Mouse (Mus musculus) intestine, embryonic 14.5 days (tissue): ENCODE measurements around the gene Atg13. TPM values are rescaled to one million over a fixed set of nuclear protein-coding genes. Genes with fewer than 3 reads are reported as not detected.

ENCODE experiments used
- ATAC-seq: fragments of 200-750 bp; cut with Nextera tagmentation; replicated peaks from 2 replicates; pipeline ENCODE4 v1.8.0; 2017; ENCODE audit warnings: low read depth, moderate number of reproducible peaks, moderate TSS enrichment, moderate library complexity; ENCODE audit not compliant: low FRiP score, low TSS enrichment
- DNase-seq: peaks from one replicate; pipeline ENCODE4 v3.0.0-alpha.2; 2018; ENCODE audit warnings: low spot score
- H3K27ac ChIP-seq: fragments of 300-500 bp; sonication (generic); 2 replicates; pipeline ENCODE4 v1.5.1; 2014; ENCODE audit warnings: low read depth, mild to moderate bottlenecking, control low read depth
- H3K27me3 ChIP-seq: fragments of 300-500 bp; sonication (generic); replicated peaks from 2 replicates; pipeline ENCODE4 v1.6.1; 2014; ENCODE audit warnings: low read length, control low read depth; ENCODE audit not compliant: control insufficient read depth, insufficient read depth
- H3K36me3 ChIP-seq: fragments of 300-500 bp; sonication (generic); 2 replicates; pipeline ENCODE4 v1.6.1; 2014; ENCODE audit warnings: low read length, control low read depth; ENCODE audit not compliant: control insufficient read depth, insufficient read depth
- H3K4me1 ChIP-seq: fragments of 300-500 bp; sonication (generic); replicated peaks from 2 replicates; pipeline ENCODE4 v1.6.1; 2014; ENCODE audit warnings: low read length, control low read depth, mixed read lengths; ENCODE audit not compliant: control insufficient read depth, insufficient read depth
- H3K4me2 ChIP-seq: fragments of 300-500 bp; sonication (generic); 2 replicates; pipeline ENCODE4 v1.6.1; 2014; ENCODE audit warnings: low read length
- H3K4me3 ChIP-seq: fragments of 300-500 bp; sonication (generic); 2 replicates; pipeline ENCODE4 v1.5.1; 2014; ENCODE audit warnings: low read depth, low read length, control low read depth, mixed read lengths
- H3K9ac ChIP-seq: fragments of 300-500 bp; sonication (generic); 2 replicates; pipeline ENCODE4 v1.6.1; 2014; ENCODE audit warnings: mild to moderate bottlenecking, low read length
- H3K9me3 ChIP-seq: fragments of 300-500 bp; sonication (generic); 2 replicates; pipeline ENCODE4 v1.6.1; 2016; ENCODE audit warnings: low read length, control low read depth; ENCODE audit not compliant: control insufficient read depth
- WGBS: fragments of 180-500 bp; shearing (Covaris S2); extraction: QIAGEN DNeasy Blood & Tissue Kit; methylation state at CpG from one replicate; pipeline ENCODE4 v1.1.7; 2014; 5-methylcytosine and 5-hydroxymethylcytosine counted together
- polyA plus RNA-seq: library from polyadenylated mRNA; unstranded; fragments of >200 nt; fragmentation: Nextera tagmentation; extraction: Ambion mirVana; gene quantifications from 2 replicates; pipeline ENCODE4 v1.2.1, GENCODE M21; 2014

The Atg13 gene
- polyA plus RNA-seq, 1 experiment from 2014 or later, result 24.9 TPM

DNA sequence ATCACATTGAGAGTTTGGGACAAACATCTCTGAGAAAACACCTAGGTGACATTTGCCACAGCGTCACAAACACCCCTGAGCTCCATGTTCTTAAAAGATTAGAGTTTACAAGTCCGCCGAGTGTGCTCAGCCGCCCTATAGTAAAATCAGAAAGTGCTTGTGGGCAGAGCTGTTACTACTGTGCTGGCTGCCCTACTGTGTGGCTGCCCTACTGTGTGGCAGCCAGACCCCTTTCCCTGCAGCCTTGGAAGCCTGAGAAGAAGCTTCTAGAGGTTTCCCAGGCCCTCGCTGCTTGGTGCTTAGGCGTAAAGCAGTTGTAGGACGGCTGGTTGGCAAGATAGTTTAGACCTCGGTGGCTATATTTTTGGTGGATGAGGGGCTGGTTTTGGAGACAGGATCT, 50.7 kb downstream of the Atg13 start:
- Histone ChIP-seq H3K27me3 (no peaks in the 10 kb centered on the region), H3K4me3 (no peak overlapping the region), H3K4me2 (no peak overlapping the region), H3K36me3 (peaks cover 94% of the 10 kb centered on the region), H3K4me1 (no peaks in the 10 kb centered on the region), H3K9ac (no peak overlapping the region), H3K27ac (no peak overlapping the region), H3K9me3 (no peaks in the 10 kb centered on the region)
- ATAC-seq (no peak), DNase-seq (no peak)
- WGBS, result 95% methylated on average over 8 of the region's 8 CpGs

DNA sequence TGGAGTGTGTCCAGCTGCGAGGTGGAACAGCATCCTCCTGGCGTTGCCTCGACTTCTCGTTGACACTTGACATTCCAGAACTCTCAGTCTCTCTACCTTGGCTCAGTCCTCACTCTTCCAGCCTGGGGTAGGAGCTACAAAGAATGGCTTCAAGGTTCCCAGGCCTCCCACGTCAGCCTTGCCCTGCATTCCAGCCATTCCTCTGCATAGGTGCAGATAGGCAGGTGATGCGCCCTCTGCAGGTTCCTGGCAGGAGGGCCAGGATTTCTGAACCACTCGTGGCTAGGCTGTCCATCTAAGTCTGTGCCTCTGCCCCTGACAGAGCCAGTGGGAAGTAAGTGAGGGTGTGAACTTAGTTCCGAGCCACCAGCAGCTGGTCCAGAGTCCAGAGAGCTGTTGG, 53.6 kb downstream of the Atg13 start:
- no peak overlapping the region for H3K4me2 ChIP-seq
- H3K4me3 ChIP-seq, result no peak overlapping the region
- H3K27ac ChIP-seq, result no peak overlapping the region
- no peaks in the 10 kb centered on the region for H3K9me3 ChIP-seq
- WGBS, result 57% methylated on average over 8 of the region's 8 CpGs
- H3K27me3 ChIP-seq, result no peaks in the 10 kb centered on the region
- peaks cover 82% of the 10 kb centered on the region for H3K36me3 ChIP-seq
- no peak for DNase-seq
- H3K4me1 ChIP-seq, result peaks cover 5% of the 10 kb centered on the region; the same call in 1 of the 2 replicates
- ATAC-seq, result peak; percentile 25
- no peak overlapping the region for H3K9ac ChIP-seq

DNA sequence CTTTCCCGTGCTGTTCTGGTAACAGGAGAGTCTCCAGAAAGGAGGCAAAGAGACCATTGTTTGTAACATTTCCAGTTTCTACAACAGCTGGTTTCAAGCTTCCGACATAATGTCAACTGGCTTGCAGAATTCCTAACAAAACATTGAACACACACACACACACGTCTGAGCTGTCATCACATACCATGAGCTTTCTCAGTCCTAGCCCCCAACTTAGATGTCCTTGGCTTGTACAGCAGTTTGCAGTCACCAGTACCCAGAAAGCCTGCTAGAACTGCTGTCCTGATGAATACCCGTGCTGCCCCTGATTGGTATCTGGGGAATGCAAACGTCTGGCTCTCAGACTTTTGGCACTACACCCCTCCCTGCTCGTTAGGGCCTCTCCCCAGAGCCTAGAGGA, 54.5 kb downstream of the Atg13 start:
- Histone ChIP-seq H3K4me2 (no peak overlapping the region), H3K4me1 (peaks cover 9% of the 10 kb centered on the region; the same call in 1 of the 2 replicates), H3K36me3 (peaks cover 73% of the 10 kb centered on the region), H3K9me3 (no peaks in the 10 kb centered on the region), H3K27me3 (no peaks in the 10 kb centered on the region), H3K9ac (no peak overlapping the region), H3K4me3 (no peak overlapping the region), H3K27ac (0 out of 2 replicates have a peak overlapping the region, but pooled peaks have one; percentile 43)
- WGBS, result 58% methylated on average over 6 of the region's 6 CpGs
- DNase-seq (no peak), ATAC-seq (no peak)

DNA sequence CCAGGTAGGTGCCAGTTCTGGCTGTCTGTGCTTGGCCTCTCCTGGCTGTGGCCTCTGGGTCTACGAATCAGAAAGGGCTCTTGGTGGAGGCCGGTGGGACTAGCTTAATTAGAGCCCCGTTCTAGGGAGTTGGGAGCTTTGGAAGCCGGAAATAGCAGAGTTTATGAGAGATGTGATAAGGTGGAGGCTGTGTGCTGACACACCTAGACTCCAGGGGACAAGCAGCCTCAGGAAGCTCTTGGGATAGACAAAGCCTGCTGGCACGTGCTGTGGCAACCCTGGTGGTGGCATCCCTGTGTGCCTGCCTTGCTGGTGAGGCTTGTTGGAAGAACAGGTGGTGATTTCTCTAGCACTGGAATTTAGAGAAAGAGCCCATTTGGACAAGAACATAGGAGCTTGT, 55.0 kb downstream of the Atg13 start:
- peak overlapping the region; percentile 43; the same call in 1 of the 2 replicates for H3K27ac ChIP-seq
- H3K4me2 ChIP-seq, result no peak overlapping the region
- peaks cover 73% of the 10 kb centered on the region for H3K36me3 ChIP-seq
- H3K4me1 ChIP-seq, result peaks cover 13% of the 10 kb centered on the region; the same call in 1 of the 2 replicates
- no peak for DNase-seq
- H3K9me3 ChIP-seq, result no peaks in the 10 kb centered on the region
- no peak overlapping the region for H3K4me3 ChIP-seq
- no peaks in the 10 kb centered on the region for H3K27me3 ChIP-seq
- ATAC-seq, result peak; percentile 50; the same call in 1 of the 2 replicates
- H3K9ac ChIP-seq, result no peak overlapping the region
- WGBS, result 83% methylated on average over 5 of the region's 5 CpGs

DNA sequence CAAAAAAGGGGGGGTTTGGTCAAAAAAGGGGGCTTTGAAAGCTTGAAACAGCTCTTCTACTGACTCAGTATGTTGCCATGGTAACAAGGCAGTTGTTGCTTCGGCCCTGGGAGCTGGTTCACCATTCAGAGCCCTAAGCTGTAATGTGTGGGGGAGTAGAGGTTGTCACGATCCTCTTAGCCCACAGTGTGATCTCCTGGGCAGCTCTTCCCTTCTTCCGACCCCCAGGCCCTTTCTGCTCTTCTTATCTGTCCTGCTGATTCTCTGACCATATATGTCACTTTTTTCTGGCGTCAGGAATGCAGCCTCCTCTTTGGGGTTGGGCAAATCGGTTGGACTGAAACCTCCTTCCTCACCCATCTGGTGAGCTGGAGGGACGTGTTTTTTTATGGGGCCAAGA, 57.5 kb downstream of the Atg13 start:
- Histone ChIP-seq H3K9ac (no peak overlapping the region), H3K9me3 (no peaks in the 10 kb centered on the region), H3K27ac (no peak overlapping the region), H3K4me1 (peaks cover 16% of the 10 kb centered on the region; the same call in 1 of the 2 replicates), H3K27me3 (no peaks in the 10 kb centered on the region), H3K4me3 (no peak overlapping the region), H3K36me3 (peaks cover 51% of the 10 kb centered on the region), H3K4me2 (no peak overlapping the region)
- 57% methylated on average over 6 of the region's 6 CpGs for WGBS
- no peak for ATAC-seq
- DNase-seq, result no peak

DNA sequence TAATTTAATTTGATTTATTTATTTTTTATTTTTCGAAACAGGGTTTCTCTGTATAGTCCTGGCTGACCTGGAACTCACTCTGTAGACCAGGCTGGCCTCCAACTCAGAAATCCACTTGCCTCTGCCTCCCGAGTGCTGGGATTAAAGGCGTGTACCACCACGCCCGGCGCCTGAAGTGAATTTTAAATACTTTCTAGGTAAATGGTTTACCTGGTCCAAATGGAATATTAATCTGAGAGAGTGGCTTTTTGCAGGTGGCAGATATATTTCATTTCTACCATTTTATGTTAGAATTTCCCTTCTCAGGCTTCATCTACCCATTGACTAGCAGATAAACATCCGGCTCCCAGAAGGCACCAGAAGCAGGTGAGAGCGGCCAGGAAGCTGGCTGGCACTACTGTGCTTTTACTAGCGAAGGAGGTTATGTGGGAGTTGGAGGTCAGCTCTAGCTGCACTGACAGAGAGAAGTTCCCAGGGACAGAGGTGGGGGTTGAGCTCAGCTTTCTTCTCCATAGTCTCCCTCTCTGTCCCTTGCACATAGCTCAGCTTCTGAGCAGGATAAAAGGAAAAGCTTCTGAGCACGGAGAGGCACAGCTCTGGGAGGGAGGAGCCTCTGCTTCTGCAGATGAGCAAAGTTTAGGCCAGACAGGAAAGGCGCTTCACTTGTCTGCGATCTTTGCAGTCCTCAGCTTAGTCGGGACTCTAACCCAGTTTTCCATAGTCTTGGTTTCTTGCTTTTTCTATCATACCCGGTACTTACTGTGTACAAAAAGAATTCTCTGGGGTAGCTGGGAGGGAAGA, 58.7 kb downstream of the Atg13 start:
- Histone ChIP-seq H3K4me2 (peak overlapping the region; percentile 73; the same call in 1 of the 2 replicates), H3K27me3 (no peaks in the 10 kb centered on the region)
- no peak for DNase-seq

DNA sequence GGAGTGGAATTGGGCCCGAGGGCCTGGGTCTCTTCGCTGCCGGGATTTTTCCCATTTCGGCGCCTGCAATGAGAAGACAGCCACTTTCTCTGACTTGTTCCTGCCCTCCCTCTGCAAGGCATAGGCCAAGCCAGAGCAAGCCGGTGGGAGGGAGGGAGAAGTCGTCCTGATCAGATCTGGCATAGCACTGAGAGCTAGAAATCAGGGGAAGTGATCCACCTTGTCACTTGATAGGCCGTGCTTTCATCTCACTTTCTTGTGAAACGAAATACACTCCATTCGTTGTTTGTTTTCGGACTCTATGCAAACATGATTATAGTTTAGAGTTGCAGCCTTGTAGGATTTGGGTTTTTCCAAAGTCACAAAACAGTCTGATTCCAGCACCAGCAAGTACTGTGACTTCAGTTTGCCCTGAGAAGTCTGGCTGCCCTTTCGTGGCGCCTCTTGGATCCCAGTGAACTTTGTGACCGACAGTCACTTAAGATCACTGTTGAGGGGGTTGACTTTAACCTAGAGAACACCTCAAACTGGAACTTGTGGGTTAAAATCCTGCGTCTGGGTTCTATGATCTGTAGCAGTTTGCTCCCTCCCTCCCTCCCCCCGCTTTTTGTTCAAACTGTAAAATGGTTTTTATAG, 59.9 kb downstream of the Atg13 start:
- ATAC-seq (peak; percentile 73), DNase-seq (no peak)
- Histone ChIP-seq H3K4me3 (peak overlapping the region; percentile 92), H3K9me3 (no peaks in the 10 kb centered on the region), H3K9ac (peak overlapping the region; percentile 73), H3K27ac (peak overlapping the region; percentile 81), H3K4me1 (peaks cover 16% of the 10 kb centered on the region; the same call in 1 of the 2 replicates), H3K4me2 (peak overlapping the region; percentile 73), H3K36me3 (peaks cover 51% of the 10 kb centered on the region), H3K27me3 (no peaks in the 10 kb centered on the region)
- 13% methylated on average over 16 of the region's 16 CpGs for WGBS

More for the DNA sequence above, 58.7 kb downstream of the Atg13 start:
- peaks cover 16% of the 10 kb centered on the region; the same call in 1 of the 2 replicates for H3K4me1 ChIP-seq
- H3K4me3 ChIP-seq, result no peak overlapping the region
- ATAC-seq, result no peak
- no peak overlapping the region for H3K27ac ChIP-seq
- no peaks in the 10 kb centered on the region for H3K9me3 ChIP-seq
- 84% methylated on average over 14 of the region's 14 CpGs for WGBS
- peaks cover 51% of the 10 kb centered on the region for H3K36me3 ChIP-seq
- no peak overlapping the region for H3K9ac ChIP-seq

DNA sequence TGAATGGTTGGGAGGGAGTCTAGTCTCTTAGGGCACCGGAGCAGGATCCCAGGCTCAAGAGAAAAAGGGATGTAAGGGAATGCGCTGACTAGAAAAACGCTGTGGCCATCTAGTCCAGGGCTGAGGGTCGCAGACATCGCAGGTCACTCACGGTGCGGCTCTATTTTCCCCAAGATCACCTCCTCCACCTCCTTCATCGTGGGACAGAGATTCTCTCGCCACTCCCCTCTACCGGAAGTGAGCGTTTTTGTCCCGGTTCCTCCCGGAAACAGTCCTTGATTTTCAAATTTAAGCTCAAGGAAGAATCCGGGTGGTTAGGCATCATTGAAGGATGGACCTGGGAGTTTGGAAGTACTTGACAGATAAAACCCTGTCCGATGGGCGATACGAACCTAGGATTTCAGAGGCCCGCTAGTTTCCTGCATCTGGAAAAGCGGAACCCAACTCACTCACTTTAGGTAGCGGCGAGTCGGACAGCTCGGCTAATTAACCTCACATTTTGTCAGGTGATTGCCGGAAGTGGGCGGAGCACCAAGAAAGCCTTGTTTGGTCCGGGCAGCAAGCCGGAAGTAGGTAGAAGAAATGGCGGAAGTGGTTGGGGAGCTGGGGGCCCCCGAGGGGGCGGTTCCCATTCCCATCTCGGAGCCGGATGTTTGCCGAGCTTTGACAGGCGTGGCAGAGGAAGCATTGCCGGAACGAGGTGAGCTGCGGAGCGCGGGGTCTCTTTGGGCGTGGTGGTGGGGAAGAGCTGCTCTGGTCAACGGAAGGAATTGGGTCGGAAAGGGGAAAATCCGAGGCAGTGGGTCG, 60.6 kb downstream of the Atg13 start, which contains the start of the genes Zfp408 and Arhgap1:
Gene Zfp408, minus strand, starts transcription at position 239 of the 807 bp plus-strand sequence.
Gene Arhgap1, plus strand, starts transcription at position 308 of the 807 bp plus-strand sequence.
- Histone ChIP-seq H3K27ac (peak within 1 kb of the TSS; percentile 81), H3K9me3 (no peaks in the 10 kb centered on the region), H3K4me2 (peak within 1 kb of the TSS; percentile 73), H3K9ac (peak within 1 kb of the TSS; percentile 83), H3K36me3 (peaks cover 51% of the 10 kb centered on the region), H3K4me3 (peak within 1 kb of the TSS; percentile 92), H3K27me3 (no peaks in the 10 kb centered on the region), H3K4me1 (peaks cover 16% of the 10 kb centered on the region; the same call in 1 of the 2 replicates)
- DNase-seq (peak; percentile 98), ATAC-seq (peak; percentile 94)
- under 1% methylated on average over 44 of the region's 44 CpGs for WGBS
